In the genomic region with DNA sequence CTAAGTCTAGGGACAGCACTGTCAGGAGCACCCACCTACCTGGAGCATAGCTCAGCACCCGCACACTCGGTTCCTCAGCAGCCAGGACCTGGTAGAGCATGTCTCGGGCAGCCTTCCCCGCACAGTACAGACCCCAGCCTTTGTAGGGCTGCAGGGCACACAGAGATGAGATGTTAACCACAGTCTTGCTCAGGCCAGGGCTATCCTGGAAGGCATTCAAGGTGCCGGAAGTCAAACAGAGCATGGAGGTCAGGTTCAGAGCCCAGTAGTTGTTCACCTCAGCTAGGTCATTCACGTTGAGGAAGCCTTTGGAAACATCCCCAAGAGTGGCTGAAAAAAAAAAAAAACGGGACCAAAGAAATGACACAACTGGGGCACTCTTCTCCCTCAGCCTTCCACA, we compare ENCODE assay signal across 7 mouse cellular contexts. TPM values are rescaled to one million over a fixed set of nuclear protein-coding genes. Genes with fewer than 3 reads are reported as not detected.
A peak's percentile ranks its signal among the peaks of the same experiment; 100 is the strongest.
DNase-seq lines count a peak whose midpoint lies in the region; ATAC-seq and TF ChIP-seq lines count a peak whose summit lies in the region.
"Not testable (repeated sequence)": the region's sequence is repeated elsewhere in the genome, so short reads cannot be mapped to it uniquely, and the experiment has no call there.

No protein-coding gene starts in this region.

- TF ChIP-seq POLR2A in cerebellum, adult 2 months (IDR thresholded peaks at IDR 0.05; ENCODE audit: borderline replicate concordance, insufficient read depth, low read length); myocyte (IDR thresholded peaks at IDR 0.05; ENCODE audit: insufficient read length, low read depth): not testable (repeated sequence)

- H3K4me1 ChIP-seq in cerebellum, adult 2 months (ENCODE audit: control insufficient read depth, insufficient read depth, low read length); heart, embryonic 14.5 days (ENCODE audit: control insufficient read depth in 2 of 2, insufficient read depth in 2 of 2, low read length in 2 of 2); intestine, embryonic 15.5 days (replicated peaks); limb, embryonic 13.5 days; lung, embryonic 15.5 days: not testable (repeated sequence)
- peaks cover 12% of the 10 kb centered on the region for H3K4me1 ChIP-seq in forebrain, embryonic 12.5 days

- H3K27ac ChIP-seq in cerebellum, adult 2 months (ENCODE audit: insufficient read depth, low read length); forebrain, embryonic 12.5 days; intestine, embryonic 15.5 days: not testable (repeated sequence)
- peak overlapping the region in 1 of 2 experiments; percentile 94; a peak in 2 of 4 replicates for H3K27ac ChIP-seq in heart, embryonic 14.5 days (replicated peaks in 1 of 2; ENCODE audit: control insufficient read depth in 1 of 2, insufficient read depth in 1 of 2, low read depth in 2 of 2, low read length in 2 of 2)
- H3K27ac ChIP-seq in limb, embryonic 13.5 days = peak overlapping the region; percentile 92; the same call in 1 of the 2 replicates
- H3K27ac ChIP-seq in lung, embryonic 15.5 days = peak overlapping the region; percentile 91; the same call in 1 of the 2 replicates

- not testable (repeated sequence) for H3K9me3 ChIP-seq in forebrain, embryonic 12.5 days; heart, embryonic 14.5 days (ENCODE audit: control insufficient read depth, low read length); intestine, embryonic 15.5 days; limb, embryonic 13.5 days; lung, embryonic 15.5 days

- whole genome bisulfite sequencing in cerebellum, adult 2 months = 57% methylated on average over 7 of the region's 7 CpGs
- 64% methylated on average over 7 of the region's 7 CpGs for WGBS in forebrain, embryonic 12.5 days
- WGBS in heart, embryonic 14.5 days = 64% methylated on average over 7 of the region's 7 CpGs
- WGBS in intestine, embryonic 15.5 days = 54% methylated on average over 7 of the region's 7 CpGs
- WGBS in limb, embryonic 13.5 days = 61% methylated on average over 7 of the region's 7 CpGs
- 49% methylated on average over 7 of the region's 7 CpGs for WGBS in lung, embryonic 15.5 days

- not testable (repeated sequence) for H3K27me3 ChIP-seq in cerebellum, adult 2 months (ENCODE audit: control insufficient read depth, insufficient read depth, low read length); forebrain, embryonic 12.5 days; heart, embryonic 14.5 days (ENCODE audit: control insufficient read depth, insufficient read depth, low read length); intestine, embryonic 15.5 days (replicated peaks); limb, embryonic 13.5 days; lung, embryonic 15.5 days; myocyte (ENCODE audit: control insufficient read depth, insufficient read depth, insufficient read length)

- 0 out of 2 replicates have a peak overlapping the region, but pooled peaks have one; percentile 82 for H3K9ac ChIP-seq in forebrain, embryonic 12.5 days
- H3K9ac ChIP-seq in heart, embryonic 14.5 days (ENCODE audit: low read length) = peak overlapping the region; percentile 93
- peak overlapping the region; percentile 87 for H3K9ac ChIP-seq in intestine, embryonic 15.5 days
- H3K9ac ChIP-seq in limb, embryonic 13.5 days = peak overlapping the region; percentile 89
- H3K9ac ChIP-seq in lung, embryonic 15.5 days = peak overlapping the region; percentile 81

- not testable (repeated sequence) for DNase-seq in cerebellum, adult 2 months

- H3K79me2 ChIP-seq in myocyte (ENCODE audit: control insufficient read depth, insufficient read depth) = not testable (repeated sequence)

- H3ac ChIP-seq in myocyte (ENCODE audit: control insufficient read depth, insufficient read length) = peak overlapping the region; percentile 100

- ATAC-seq in forebrain, embryonic 12.5 days (ENCODE audit: low FRiP score); heart, embryonic 14.5 days (ENCODE audit: insufficient number of reproducible peaks, insufficient read depth, low FRiP score, low read depth); intestine, embryonic 15.5 days; limb, embryonic 13.5 days (ENCODE audit: low FRiP score, low read depth); lung, embryonic 15.5 days (ENCODE audit: borderline replicate concordance, extremely low read depth, low FRiP score, low TSS enrichment): not testable (repeated sequence)

- H3K4me2 ChIP-seq in forebrain, embryonic 12.5 days = peak overlapping the region; percentile 69
- peak overlapping the region; percentile 66 for H3K4me2 ChIP-seq in heart, embryonic 14.5 days (ENCODE audit: low read length)
- peak overlapping the region; percentile 62 for H3K4me2 ChIP-seq in intestine, embryonic 15.5 days (replicated peaks)
- peak overlapping the region; percentile 63 for H3K4me2 ChIP-seq in limb, embryonic 13.5 days (replicated peaks)
- peak overlapping the region; percentile 49 for H3K4me2 ChIP-seq in lung, embryonic 15.5 days
- H3K4me2 ChIP-seq in myocyte (ENCODE audit: low read depth) = peak overlapping the region; percentile 77

- H3K4me3 ChIP-seq in cerebellum, adult 2 months (replicated peaks; ENCODE audit: insufficient read depth, low read depth, low read length) = peak overlapping the region; percentile 73
- peak overlapping the region; percentile 75 for H3K4me3 ChIP-seq in forebrain, embryonic 12.5 days (replicated peaks)
- H3K4me3 ChIP-seq in heart, embryonic 14.5 days (ENCODE audit: control insufficient read depth in 1 of 2, insufficient read depth in 1 of 2, low read depth in 1 of 2, low read length in 2 of 2) = peak overlapping the region; percentile 67 to 92
- H3K4me3 ChIP-seq in intestine, embryonic 15.5 days (replicated peaks) = peak overlapping the region; percentile 74
- H3K4me3 ChIP-seq in limb, embryonic 13.5 days = peak overlapping the region; percentile 82
- H3K4me3 ChIP-seq in lung, embryonic 15.5 days = peak overlapping the region; percentile 74
- peak overlapping the region; percentile 38 for H3K4me3 ChIP-seq in myocyte

- not testable (repeated sequence) for TF ChIP-seq CTCF in cerebellum, adult 2 months (IDR thresholded peaks at IDR 0.05; ENCODE audit: borderline replicate concordance, insufficient read depth, low read depth, low read length)

- H3K36me3 ChIP-seq in forebrain, embryonic 12.5 days (replicated peaks) = peaks cover 11% of the 10 kb centered on the region
- H3K36me3 ChIP-seq in heart, embryonic 14.5 days (ENCODE audit: control insufficient read depth, insufficient read depth, low read length) = peaks cover 20% of the 10 kb centered on the region
- not testable (repeated sequence) for H3K36me3 ChIP-seq in intestine, embryonic 15.5 days; lung, embryonic 15.5 days; myocyte (ENCODE audit: control insufficient read depth, insufficient read depth)
- H3K36me3 ChIP-seq in limb, embryonic 13.5 days = peaks cover 16% of the 10 kb centered on the region

RNA-seq across cellular contexts. Expression of a gene that starts 0.8 kb away (rescaled TPM):
- 26.9 TPM in 2 replicates for polyA plus RNA-seq in cerebellum, adult 2 months (2012; rRNA removed)
- polyA plus RNA-seq in forebrain, embryonic 12.5 days (2016; fragmentation: Nextera tagmentation; extraction: Ambion mirVana) = 28.9 and 31.7 TPM in 2 replicates
- polyA plus RNA-seq in heart, embryonic 14.5 days (2014; fragmentation: Nextera tagmentation; extraction: Ambion mirVana) = 55.2 and 83.6 TPM in 2 replicates
- 77.0 and 82.9 TPM in 2 replicates for polyA plus RNA-seq in intestine, embryonic 15.5 days (2015; fragmentation: Nextera tagmentation; extraction: Ambion mirVana)
- 39.5 and 41.4 TPM in 2 replicates for polyA plus RNA-seq in limb, embryonic 13.5 days (2015; fragmentation: Nextera tagmentation; extraction: Ambion mirVana)
- 65.5 and 70.2 TPM in 2 replicates for polyA plus RNA-seq in lung, embryonic 15.5 days (2015; fragmentation: Nextera tagmentation; extraction: Ambion mirVana)
- 72.4 TPM for polyA plus RNA-seq in myocyte (2012; fragmentation: generic; extraction: Trizol)

RNA-seq across cellular contexts. Expression of a gene that starts 50.5 kb away (rescaled TPM):
- polyA plus RNA-seq in cerebellum, adult 2 months (2012; rRNA removed) = 0.11 and 0.19 TPM in 2 replicates
- 71.6 and 89.0 TPM in 2 replicates for polyA plus RNA-seq in forebrain, embryonic 12.5 days (2016; fragmentation: Nextera tagmentation; extraction: Ambion mirVana)
- not detected in 2 replicates for polyA plus RNA-seq in heart, embryonic 14.5 days (2014; fragmentation: Nextera tagmentation; extraction: Ambion mirVana)
- not detected in 2 replicates for polyA plus RNA-seq in intestine, embryonic 15.5 days (2015; fragmentation: Nextera tagmentation; extraction: Ambion mirVana)
- polyA plus RNA-seq in limb, embryonic 13.5 days (2015; fragmentation: Nextera tagmentation; extraction: Ambion mirVana) = 0.60 and 0.64 TPM in 2 replicates
- polyA plus RNA-seq in lung, embryonic 15.5 days (2015; fragmentation: Nextera tagmentation; extraction: Ambion mirVana) = not detected in 2 replicates
- not detected for polyA plus RNA-seq in myocyte (2012; fragmentation: generic; extraction: Trizol)

Comparison
In these comparisons a context has a peak if more than half of its experiments do, and no peak if none do; other contexts are left out.
1. RNA of a gene that starts 50.5 kb away (polyA plus RNA-seq): 71.6 to 89.0 TPM in forebrain, embryonic 12.5 days; 0.60 to 0.64 TPM in limb, embryonic 13.5 days, 0.11 to 0.19 TPM in cerebellum, adult 2 months, not detected in intestine, embryonic 15.5 days, not detected in lung, embryonic 15.5 days, not detected in heart, embryonic 14.5 days and not detected in myocyte (single experiment); every median in the first group is over 10 times any median in the second.
2. Peak in every context shown above with its lines, with median percentiles within 50 percentile points of each other: H3K4me3 ChIP-seq, H3K4me2 ChIP-seq and H3K9ac ChIP-seq.